Mouse (Mus musculus): Measurements from ENCODE around the gene A630001G21Rik.

- TF ChIP-seq POLR2A (IDR thresholded peaks at IDR 0.05; ENCODE audit: low read depth, low read length) = no peak
- no peak for TF ChIP-seq CTCF (conservative IDR thresholded peaks at IDR 0.05; ENCODE audit: insufficient read depth, insufficient read length, low read depth, low read length)
Measured at GRCm38 (mm10) chr1:85779428-85780180, 1.2 kb upstream of the A630001G21Rik start.

Data from kidney, adult 2 months (tissue).